Mouse (Mus musculus) spleen, adult 10 weeks (tissue): ENCODE data around the gene Dmkn. TPM values are rescaled to one million over a fixed set of nuclear protein-coding genes. Genes with fewer than 3 reads are reported as not detected.

Experiments used
- polyA plus RNA-seq: library from polyadenylated mRNA; stranded (reverse); fragments of 350-450 nt; fragmentation: Illumina TruSeq; extraction: RNeasy Lipid Tissue Mini Kit (QIAGEN cat#74804); gene quantifications from one replicate; pipeline ENCODE4 v1.2.3, GENCODE M21; 2015; ENCODE audit warnings: low replicate concordance; ENCODE audit not compliant: insufficient read depth

The Dmkn gene
- 0.43 TPM for polyA plus RNA-seq

DNA sequence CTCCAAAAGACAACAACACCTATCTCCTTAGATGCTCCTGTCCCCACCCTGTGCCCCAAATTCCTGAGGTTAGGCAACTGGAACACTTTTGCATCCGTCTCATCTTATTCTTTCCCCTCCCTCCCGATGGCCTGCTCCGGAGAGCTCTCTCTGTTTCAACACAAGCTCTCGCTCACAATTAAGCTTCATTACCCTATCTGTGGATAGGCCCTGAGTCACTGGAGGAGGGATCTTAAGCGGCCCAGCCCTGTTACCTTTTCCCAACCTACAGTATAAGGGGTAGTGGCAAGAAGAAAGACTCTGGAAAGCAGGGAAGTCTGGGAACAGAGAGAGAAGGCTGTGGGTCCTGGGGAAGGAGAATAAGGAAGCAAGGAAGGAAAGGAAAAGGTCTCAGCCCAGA is at the start of gene Dmkn:
Gene Dmkn, plus strand, starts transcription at position 301 of the 400 bp plus-strand sequence.

DNA sequence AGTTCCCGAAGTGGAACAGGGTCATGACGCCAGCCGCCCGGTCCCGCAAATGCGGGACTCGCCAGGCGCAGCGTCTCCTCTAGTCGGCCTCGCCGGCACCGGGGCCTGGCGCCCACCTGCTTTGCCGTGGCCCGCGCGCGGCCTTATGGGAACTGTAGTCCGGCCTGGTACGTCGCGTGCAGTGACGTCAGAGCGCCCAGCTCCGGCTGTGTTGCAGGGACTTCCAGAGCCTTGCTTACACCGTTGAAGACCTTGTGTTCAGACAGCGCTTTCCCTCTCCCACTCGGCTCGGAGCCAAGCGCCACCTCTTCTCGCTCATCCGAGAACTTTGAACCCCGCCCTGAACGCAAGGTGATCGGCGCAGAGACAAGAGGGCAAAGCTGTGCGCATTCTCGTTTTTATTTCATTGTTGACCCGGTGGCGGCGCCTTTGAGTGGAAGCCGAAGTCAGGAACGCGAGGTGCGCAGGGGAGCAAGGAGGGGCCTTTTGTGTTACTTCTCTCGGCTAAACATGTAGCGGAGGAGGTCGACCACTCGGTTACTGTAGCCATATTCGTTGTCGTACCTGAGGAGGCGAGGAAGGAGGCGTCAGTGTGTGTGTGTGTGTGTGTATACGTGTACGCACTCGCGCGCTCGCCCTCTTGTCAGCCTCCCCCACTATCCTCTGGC is 34.0 kb upstream of the Dmkn start, which contains the start of gene Tmem147:
Gene Tmem147, minus strand, starts transcription at position 145 of the 668 bp plus-strand sequence.

GRCm38 (mm10) chr7:30743617-30744016 is 19.9 kb upstream of the Dmkn start, which contains the start of gene Gapdhs:
TSS of gene Gapdhs (minus strand) at chr7:30743681.

GRCm38 (mm10) chr7:30751086-30751669 is 12.4 kb upstream of the Dmkn start, which contains the start of gene Sbsn:
TSS of gene Sbsn (plus strand) at chr7:30751471.

GRCm38 (mm10) chr7:30787377-30788022 is 23.9 kb downstream of the Dmkn start, which contains the start of gene Krtdap:
TSS of gene Krtdap (plus strand) at chr7:30787896.

DNA sequence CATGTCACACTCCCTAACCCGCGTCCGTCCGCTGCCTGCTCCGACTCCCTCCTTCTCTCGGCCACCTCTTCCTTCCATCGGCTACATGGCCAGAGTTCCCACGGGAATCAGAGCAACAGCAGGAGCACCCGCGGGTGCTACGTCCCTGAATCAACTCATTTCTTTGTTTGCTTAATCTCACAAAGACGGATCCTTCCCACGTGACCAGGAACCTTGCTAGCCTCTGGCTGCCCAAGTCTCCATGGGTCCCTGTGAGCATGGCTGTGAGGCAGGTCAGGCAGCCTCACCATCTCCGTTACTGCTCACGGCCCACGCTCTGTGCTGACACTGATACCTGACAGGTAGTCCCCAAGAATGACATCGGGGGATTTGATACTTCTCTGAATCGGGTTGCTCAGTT is 60.1 kb downstream of the Dmkn start, which contains the start of gene Ffar2:
Gene Ffar2, minus strand, starts transcription at position 101 of the 400 bp plus-strand sequence.

Other genes with a start within 250 kb of the Dmkn start
- gene Arhgap33, start 228.7 kb upstream of the Dmkn start, polyA plus RNA-seq: 2.3 TPM
- 6.5 TPM for gene Hspb6, start 211.6 kb upstream of the Dmkn start, polyA plus RNA-seq
- gene Proser3, start 211.5 kb upstream of the Dmkn start, polyA plus RNA-seq: 6.0 TPM
- gene Lin37, start 203.9 kb upstream of the Dmkn start, polyA plus RNA-seq: 50.0 TPM
- 48.4 TPM for gene U2af1l4, start 200.5 kb upstream of the Dmkn start, polyA plus RNA-seq
- 21.5 TPM for gene Gm49396, start 200.4 kb upstream of the Dmkn start, polyA plus RNA-seq
- gene Psenen, start 200.1 kb upstream of the Dmkn start, polyA plus RNA-seq: 134 TPM
- not detected for gene Igflr1, start 198.3 kb upstream of the Dmkn start, polyA plus RNA-seq
- gene Kmt2b, start 175.0 kb upstream of the Dmkn start, polyA plus RNA-seq: 45.0 TPM
- 2.5 TPM for gene Zbtb32, start 164.8 kb upstream of the Dmkn start, polyA plus RNA-seq
- 0.22 TPM for gene Upk1a, start 150.9 kb upstream of the Dmkn start, polyA plus RNA-seq
- gene Cox6b1, start 137.6 kb upstream of the Dmkn start, polyA plus RNA-seq: 519 TPM
- not detected for gene Etv2, start 127.9 kb upstream of the Dmkn start, polyA plus RNA-seq
- 12.1 TPM for gene Rbm42, start 113.4 kb upstream of the Dmkn start, polyA plus RNA-seq
- gene Haus5, start 98.8 kb upstream of the Dmkn start, polyA plus RNA-seq: 27.1 TPM
- not detected for gene Pmis2, start 92.2 kb upstream of the Dmkn start, polyA plus RNA-seq
- not detected for gene 2200002J24Rik, start 64.8 kb upstream of the Dmkn start, polyA plus RNA-seq
- not detected for gene Atp4a, start 51.5 kb upstream of the Dmkn start, polyA plus RNA-seq
- gene Tmem147, start 34.2 kb upstream of the Dmkn start, polyA plus RNA-seq: 51.8 TPM
- gene Gapdhs, start 20.1 kb upstream of the Dmkn start, polyA plus RNA-seq: not detected
- 5.4 TPM for gene Sbsn, start 12.3 kb upstream of the Dmkn start, polyA plus RNA-seq
- not detected for gene Krtdap, start 24.1 kb downstream of the Dmkn start, polyA plus RNA-seq
- gene Ffar2, start 60.0 kb downstream of the Dmkn start, polyA plus RNA-seq: 23.9 TPM
- gene Ffar3, start 92.4 kb downstream of the Dmkn start, polyA plus RNA-seq: 0.41 TPM
- 29.4 TPM for gene Ffar1, start 97.8 kb downstream of the Dmkn start, polyA plus RNA-seq
- gene Cd22, start 116.6 kb downstream of the Dmkn start, polyA plus RNA-seq: 692 TPM
- 1.0 TPM for gene Mag, start 151.1 kb downstream of the Dmkn start, polyA plus RNA-seq
- not detected for gene Hamp2, start 160.9 kb downstream of the Dmkn start, polyA plus RNA-seq
- gene Hamp, start 180.3 kb downstream of the Dmkn start, polyA plus RNA-seq: not detected
- 183 TPM for gene Usf2, start 193.0 kb downstream of the Dmkn start, polyA plus RNA-seq
- 2.4 TPM for gene Lsr, start 209.7 kb downstream of the Dmkn start, polyA plus RNA-seq
- 0.69 TPM for gene Fam187b, start 210.0 kb downstream of the Dmkn start, polyA plus RNA-seq